Mouse (Mus musculus) heart, adult 2 months (tissue): ENCODE results near the gene Gm4985. TPM values are rescaled to one million over a fixed set of nuclear protein-coding genes. Genes with fewer than 3 reads are reported as not detected.
"Not testable (repeated sequence)": the region's sequence is repeated elsewhere in the genome, so short reads cannot be mapped to it uniquely, and the experiment has no call there.

Source experiments
- DNase-seq, 2 experiments: peaks; one replicate each; pipeline ENCODE4 v3.0.0; 2021
- H3K27ac ChIP-seq: fragments of 200-600 bp; 2 replicates; pipeline ENCODE4 v1.8.1; 2022
- H3K27me3 ChIP-seq: fragments of 200-500 bp; 2 replicates; pipeline ENCODE4 v1.6.1; 2012; ENCODE audit warnings: mild to moderate bottlenecking, low read length, inconsistent platforms, mixed read lengths; ENCODE audit not compliant: control insufficient read depth, insufficient read depth
- H3K36me3 ChIP-seq: fragments of 200-500 bp; 2 replicates; pipeline ENCODE4 v1.6.1; 2012; ENCODE audit warnings: low read length, inconsistent platforms; ENCODE audit not compliant: control insufficient read depth, insufficient read depth
- H3K4me1 ChIP-seq: fragments of 200-500 bp; 2 replicates; pipeline ENCODE4 v1.6.1; 2011; ENCODE audit warnings: low read length; ENCODE audit not compliant: control insufficient read depth, insufficient read depth
- H3K4me3 ChIP-seq: fragments of 200-600 bp; 2 replicates; pipeline ENCODE4 v1.8.1; 2022
- H3K79me2 ChIP-seq: fragments of 200-500 bp; replicated peaks from 2 replicates; pipeline ENCODE4 v1.6.1; 2012; ENCODE audit warnings: mild to moderate bottlenecking, inconsistent platforms, low read length, moderate library complexity, mixed read lengths; ENCODE audit not compliant: control insufficient read depth, insufficient read depth
- H3K9ac ChIP-seq: fragments of 200-500 bp; 2 replicates; pipeline ENCODE4 v1.6.1; 2012; ENCODE audit warnings: low read depth, mild to moderate bottlenecking, control low read depth, inconsistent platforms, low read length, mixed read lengths
- CTCF ChIP-seq: fragments of 200-600 bp; IDR thresholded peaks from 2 replicates; pipeline ENCODE4 v1.8.1; 2022; ENCODE audit warnings: antibody characterized with exemption, mild to moderate bottlenecking, moderate library complexity
- EP300 ChIP-seq: fragments of 200-500 bp; IDR thresholded peaks from 2 replicates; pipeline ENCODE4 v1.6.1; 2011; ENCODE audit warnings: low read depth, low read length, control low read depth; ENCODE audit not compliant: insufficient read depth
- POLR2A ChIP-seq: fragments of 200-500 bp; IDR thresholded peaks from 2 replicates; pipeline ENCODE4 v1.6.1; 2011; ENCODE audit warnings: mild to moderate bottlenecking, low read depth, low read length, control low read depth; ENCODE audit not compliant: insufficient read depth
- WGBS: fragments of 180-500 bp; shearing (Covaris S2); methylation state at CpG from one replicate; pipeline ENCODE4 v1.1.7; 2018; 5-methylcytosine and 5-hydroxymethylcytosine counted together
- intact Hi-C: fragments of 180-260 bp; cut with DNase I; formaldehyde crosslinking; loops from one replicate; pipeline ENCODE4 v1.15.1; 2025
- long read RNA-seq: library from polyadenylated mRNA; stranded (forward); transcript quantifications from one replicate; pipeline ENCODE4 v2.0.0, GENCODE M21; 2021
- microRNA-seq, 2 experiments: library from miRNA; unstranded; fragments of <30 nt; microRNA quantifications; one replicate each; pipeline ENCODE4 v1.2.0; 2021
- polyA plus RNA-seq: library from polyadenylated mRNA; depleted of rRNA; stranded (reverse); fragments of >200 nt; gene quantifications from 2 replicates; pipeline ENCODE4 v1.2.3, GENCODE M21; 2012; rRNA removed
- total RNA-seq, 2 experiments: library from RNA; stranded (reverse); gene quantifications; 2 replicates each; pipeline ENCODE4 v1.2.3; 2021

The Gm4985 gene
- total RNA-seq, result not detected
- not detected in 2 replicates for polyA plus RNA-seq
- long read RNA-seq, result 0 reads

DNA sequence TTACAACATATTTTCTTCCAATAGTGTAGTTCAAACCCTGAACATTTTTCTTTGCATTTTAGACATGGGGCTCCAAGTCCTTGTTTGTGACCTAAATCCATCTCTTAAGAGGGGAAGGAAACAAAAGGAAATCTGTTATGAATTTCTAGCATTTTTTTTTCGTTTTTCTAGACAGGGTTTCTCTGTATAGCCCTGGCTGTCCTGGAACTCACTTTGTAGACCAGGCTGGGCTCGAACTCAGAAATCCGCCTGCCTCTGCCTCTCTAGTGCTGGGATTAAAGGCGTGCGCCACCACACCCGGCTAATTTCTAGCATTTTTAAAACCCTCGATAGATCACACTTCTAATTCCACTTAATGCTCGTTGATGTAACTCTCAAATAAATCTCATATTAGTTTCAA is at the start of gene Gm4985:
Gene Gm4985 (minus strand): TSS at position 101 of the 400 bp plus-strand sequence.
- 70% methylated on average over 8 of the region's 8 CpGs for WGBS

GRCm38 (mm10) chrX:23954161-23954560 is 4.6 kb downstream of the Gm4985 start:
- TF ChIP-seq POLR2A (no peak), EP300 (no peak), CTCF (no peak)
- no peak overlapping the region for H3K9ac ChIP-seq
- intact Hi-C loops, result no loop called here
- no peak for DNase-seq
- H3K4me3 ChIP-seq, result no peak overlapping the region
- H3K27me3 ChIP-seq, result no peaks in the 10 kb centered on the region
- no peaks in the 10 kb centered on the region for H3K36me3 ChIP-seq
- no peaks in the 10 kb centered on the region for H3K4me1 ChIP-seq
- H3K27ac ChIP-seq, result no peak overlapping the region
- H3K79me2 ChIP-seq, result no peaks in the 10 kb centered on the region
- 68% methylated on average over 2 of the region's 2 CpGs for WGBS

More for the DNA sequence above, at the start of gene Gm4985:
- H3K36me3 ChIP-seq, H3K4me3 ChIP-seq, H3K79me2 ChIP-seq, H3K27me3 ChIP-seq, H3K27ac ChIP-seq, H3K9ac ChIP-seq, H3K4me1 ChIP-seq, intact Hi-C loops, DNase-seq: not testable (repeated sequence)

Small RNA genes lying within 50 kb of the gene (microRNA-seq; reads per million reads assigned to microRNA genes)
- 0 reads per million in 2 experiments for gene Gm25299

Other genes with a start within 250 kb of the Gm4985 start
- gene Gm4907, start 76.4 kb downstream of the Gm4985 start, total RNA-seq, result not detected
- not detected in 2 replicates for gene Gm4907, start 76.4 kb downstream of the Gm4985 start, polyA plus RNA-seq